Mouse (Mus musculus): ENCODE results near the gene Dkkl1. TPM values are rescaled to one million over a fixed set of nuclear protein-coding genes. Genes with fewer than 3 reads are reported as not detected.

Dkkl1 gene
- polyA plus RNA-seq, 1 experiment from 2014 or later: 0.84 TPM

DNA sequence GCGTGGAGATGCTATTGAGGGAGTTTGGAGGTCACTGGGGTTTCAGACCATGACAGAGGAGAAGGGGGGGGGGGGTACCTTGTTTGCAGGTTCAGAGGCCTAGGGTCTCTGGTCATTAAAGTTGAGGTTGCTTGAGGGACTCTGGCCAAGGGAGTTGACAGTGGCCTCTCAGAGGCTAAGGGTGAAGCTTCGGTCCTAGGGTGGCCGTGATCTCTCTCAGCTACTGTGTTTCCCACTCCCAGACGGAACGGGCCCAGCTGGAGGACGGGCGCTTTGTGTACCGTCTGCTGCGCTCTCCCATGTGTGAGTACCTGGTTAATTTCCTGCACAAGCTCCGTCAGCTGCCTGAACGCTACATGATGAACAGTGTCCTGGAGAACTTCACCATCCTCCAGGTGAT is 20.0 kb upstream of the Dkkl1 start:
- no peaks in the 10 kb centered on the region for H3K9me3 ChIP-seq (ENCODE audit: control insufficient read depth, low read length)
- H3K9ac ChIP-seq (ENCODE audit: low read length): no peak overlapping the region
- H3K4me1 ChIP-seq (replicated peaks; ENCODE audit: control insufficient read depth, insufficient read depth, low read length): peaks cover 22% of the 10 kb centered on the region
- no peak overlapping the region for H3K4me3 ChIP-seq (ENCODE audit: low read length)
- no peaks in the 10 kb centered on the region for H3K27me3 ChIP-seq (ENCODE audit: control insufficient read depth, insufficient read depth, low read depth, low read length)
- peaks cover 38% of the 10 kb centered on the region for H3K36me3 ChIP-seq (ENCODE audit: control insufficient read depth, insufficient read depth, low read length)
- no peak for ATAC-seq (ENCODE audit: low read depth)
- H3K4me2 ChIP-seq (ENCODE audit: low read depth, low read length): no peak overlapping the region
- H3K27ac ChIP-seq (ENCODE audit: low read length): no peak overlapping the region
- 81% methylated on average over 11 of the region's 11 CpGs for WGBS

DNA sequence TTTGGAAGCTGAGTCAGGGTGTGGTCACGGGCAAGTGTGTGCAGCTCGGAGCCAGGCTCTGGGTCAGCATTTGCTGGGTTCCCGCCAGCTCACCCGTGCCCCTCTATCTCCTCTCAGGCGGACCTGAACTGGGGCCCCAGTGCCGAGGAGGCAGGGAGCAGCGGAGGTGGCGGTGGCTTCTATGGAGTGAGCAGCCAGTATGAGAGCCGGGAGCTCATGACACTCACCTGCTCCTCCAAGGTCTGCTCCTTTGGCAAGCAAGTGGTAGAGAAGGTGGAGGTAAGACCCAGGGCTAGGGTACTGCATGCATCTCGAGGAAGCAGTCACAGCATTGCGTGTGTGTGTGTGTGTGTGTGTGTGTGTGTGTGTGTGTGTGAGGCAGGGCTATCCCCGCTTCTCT is 19.2 kb upstream of the Dkkl1 start:
- Histone ChIP-seq H3K9me3 (ENCODE audit: control insufficient read depth, low read length) (no peaks in the 10 kb centered on the region), H3K9ac (ENCODE audit: low read length) (no peak overlapping the region), H3K4me1 (replicated peaks; ENCODE audit: control insufficient read depth, insufficient read depth, low read length) (peaks cover 22% of the 10 kb centered on the region), H3K27ac (ENCODE audit: low read length) (no peak overlapping the region), H3K4me3 (ENCODE audit: low read length) (no peak overlapping the region), H3K36me3 (ENCODE audit: control insufficient read depth, insufficient read depth, low read length) (peaks cover 44% of the 10 kb centered on the region), H3K27me3 (ENCODE audit: control insufficient read depth, insufficient read depth, low read depth, low read length) (no peaks in the 10 kb centered on the region), H3K4me2 (ENCODE audit: low read depth, low read length) (no peak overlapping the region)
- no peak for ATAC-seq (ENCODE audit: low read depth)
- 82% methylated on average over 12 of the region's 12 CpGs for WGBS

DNA sequence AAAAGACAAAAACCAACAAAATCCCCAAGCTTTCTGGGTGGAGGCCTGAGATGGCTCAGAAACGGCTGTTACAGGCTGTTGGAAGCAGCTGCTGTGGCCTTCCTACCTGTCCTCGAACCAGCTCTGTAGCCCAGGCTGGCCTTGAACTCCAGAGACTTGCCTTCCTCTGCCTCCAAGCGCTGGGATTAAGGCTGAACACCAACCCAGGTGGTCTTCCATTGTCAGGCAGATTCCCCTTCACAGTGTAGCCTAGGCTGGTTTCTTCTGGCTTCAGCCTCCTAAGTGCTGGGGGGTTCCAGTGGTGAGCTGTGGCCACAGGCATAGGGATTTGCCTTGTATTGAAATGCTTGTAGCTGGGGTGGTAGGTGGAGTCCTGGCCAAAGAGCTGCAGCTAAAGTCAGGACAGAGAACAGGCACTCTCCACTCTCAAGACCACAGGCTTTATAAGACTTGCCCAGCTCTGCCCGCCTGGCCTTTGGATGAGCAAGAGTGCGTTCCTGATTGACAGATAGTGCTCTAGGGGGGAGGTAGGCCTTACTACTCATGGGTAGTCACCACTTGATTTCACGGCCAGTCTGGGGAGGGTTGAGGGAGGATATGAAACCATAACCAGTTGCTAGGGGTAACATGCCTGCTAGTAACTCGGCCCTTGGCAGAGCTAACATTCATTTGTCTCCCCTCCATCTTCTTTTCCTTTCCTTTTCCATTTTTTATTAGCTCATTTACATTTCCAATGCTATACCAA is 17.7 kb upstream of the Dkkl1 start:
- Histone ChIP-seq H3K9me3 (ENCODE audit: control insufficient read depth, low read length) (no peaks in the 10 kb centered on the region), H3K27me3 (ENCODE audit: control insufficient read depth, insufficient read depth, low read depth, low read length) (no peaks in the 10 kb centered on the region), H3K4me1 (replicated peaks; ENCODE audit: control insufficient read depth, insufficient read depth, low read length) (peaks cover 16% of the 10 kb centered on the region), H3K4me2 (ENCODE audit: low read depth, low read length) (no peak overlapping the region), H3K27ac (ENCODE audit: low read length) (no peak overlapping the region), H3K36me3 (ENCODE audit: control insufficient read depth, insufficient read depth, low read length) (peaks cover 54% of the 10 kb centered on the region), H3K4me3 (ENCODE audit: low read length) (no peak overlapping the region), H3K9ac (ENCODE audit: low read length) (no peak overlapping the region)
- WGBS: 83% methylated on average over 7 of the region's 7 CpGs
- no peak for ATAC-seq (ENCODE audit: low read depth)

- Histone ChIP-seq H3K9me3 (ENCODE audit: control insufficient read depth, low read length) (no peaks in the 10 kb centered on the region), H3K9ac (ENCODE audit: low read length) (no peak overlapping the region), H3K4me3 (ENCODE audit: low read length) (no peak overlapping the region), H3K36me3 (ENCODE audit: control insufficient read depth, insufficient read depth, low read length) (peaks cover 56% of the 10 kb centered on the region), H3K27me3 (ENCODE audit: control insufficient read depth, insufficient read depth, low read depth, low read length) (no peaks in the 10 kb centered on the region), H3K4me2 (ENCODE audit: low read depth, low read length) (no peak overlapping the region), H3K4me1 (replicated peaks; ENCODE audit: control insufficient read depth, insufficient read depth, low read length) (peaks cover 10% of the 10 kb centered on the region), H3K27ac (ENCODE audit: low read length) (no peak overlapping the region)
- 90% methylated on average over 8 of the region's 8 CpGs for WGBS
- ATAC-seq (ENCODE audit: low read depth): no peak
These were observed 17.1 kb upstream of the Dkkl1 start for GRCm38 (mm10) chr7:45229046-45229445.

DNA sequence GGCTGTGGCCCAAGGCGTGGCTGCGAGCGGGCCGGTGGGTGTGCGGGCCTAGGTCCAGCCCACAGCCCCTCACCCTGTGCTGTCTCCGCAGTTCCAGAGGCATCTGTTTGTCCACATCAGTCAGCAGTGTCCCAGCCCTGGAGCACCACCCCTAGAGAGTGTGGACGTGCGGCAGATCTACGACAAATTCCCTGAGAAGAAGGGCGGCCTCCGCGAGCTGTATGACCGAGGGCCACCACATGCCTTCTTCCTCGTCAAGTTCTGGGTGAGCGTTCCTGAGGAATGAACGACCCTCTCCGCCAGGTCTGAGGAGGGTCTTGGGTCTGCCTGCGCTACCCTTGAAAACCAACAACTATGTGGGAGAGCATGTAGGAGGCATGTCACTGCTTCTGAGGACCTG is 16.6 kb upstream of the Dkkl1 start:
- H3K27me3 ChIP-seq (ENCODE audit: control insufficient read depth, insufficient read depth, low read depth, low read length): no peaks in the 10 kb centered on the region
- H3K4me1 ChIP-seq (replicated peaks; ENCODE audit: control insufficient read depth, insufficient read depth, low read length): peaks cover 5% of the 10 kb centered on the region; the same call in 1 of the 2 replicates
- no peak overlapping the region for H3K4me3 ChIP-seq (ENCODE audit: low read length)
- H3K4me2 ChIP-seq (ENCODE audit: low read depth, low read length): no peak overlapping the region
- H3K27ac ChIP-seq (ENCODE audit: low read length): no peak overlapping the region
- no peak for ATAC-seq (ENCODE audit: low read depth)
- H3K9me3 ChIP-seq (ENCODE audit: control insufficient read depth, low read length): no peaks in the 10 kb centered on the region
- no peak overlapping the region for H3K9ac ChIP-seq (ENCODE audit: low read length)
- peaks cover 58% of the 10 kb centered on the region for H3K36me3 ChIP-seq (ENCODE audit: control insufficient read depth, insufficient read depth, low read length)
- WGBS: 91% methylated on average over 18 of the region's 18 CpGs

DNA sequence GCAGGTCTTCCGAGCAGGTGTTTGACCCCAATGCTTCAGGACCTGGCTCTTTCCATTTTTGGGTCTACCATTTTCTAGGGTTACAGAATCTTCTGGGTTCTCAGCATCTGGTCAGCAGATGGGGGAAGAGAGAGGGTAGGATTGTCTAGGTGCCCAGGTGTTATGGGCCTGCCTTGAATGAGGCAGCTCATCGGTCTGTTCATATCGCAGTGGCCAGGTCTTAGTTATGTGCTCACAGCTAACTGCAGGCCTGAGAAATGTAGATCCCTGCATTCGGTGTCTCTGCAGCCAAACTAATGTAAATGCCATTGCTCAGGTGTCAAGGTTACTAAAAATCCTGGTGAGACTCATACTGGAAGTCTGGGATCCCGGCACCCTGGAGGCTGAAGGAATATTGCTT is 14.5 kb upstream of the Dkkl1 start:
- no peak overlapping the region for H3K9ac ChIP-seq (ENCODE audit: low read length)
- H3K4me3 ChIP-seq (ENCODE audit: low read length): no peak overlapping the region
- 91% methylated on average over 5 of the region's 5 CpGs for WGBS
- peaks cover 62% of the 10 kb centered on the region for H3K36me3 ChIP-seq (ENCODE audit: control insufficient read depth, insufficient read depth, low read length)
- no peaks in the 10 kb centered on the region for H3K4me1 ChIP-seq (replicated peaks; ENCODE audit: control insufficient read depth, insufficient read depth, low read length)
- no peak overlapping the region for H3K4me2 ChIP-seq (ENCODE audit: low read depth, low read length)
- ATAC-seq (ENCODE audit: low read depth): no peak
- no peaks in the 10 kb centered on the region for H3K9me3 ChIP-seq (ENCODE audit: control insufficient read depth, low read length)
- H3K27me3 ChIP-seq (ENCODE audit: control insufficient read depth, insufficient read depth, low read depth, low read length): no peaks in the 10 kb centered on the region
- H3K27ac ChIP-seq (ENCODE audit: low read length): no peak overlapping the region

DNA sequence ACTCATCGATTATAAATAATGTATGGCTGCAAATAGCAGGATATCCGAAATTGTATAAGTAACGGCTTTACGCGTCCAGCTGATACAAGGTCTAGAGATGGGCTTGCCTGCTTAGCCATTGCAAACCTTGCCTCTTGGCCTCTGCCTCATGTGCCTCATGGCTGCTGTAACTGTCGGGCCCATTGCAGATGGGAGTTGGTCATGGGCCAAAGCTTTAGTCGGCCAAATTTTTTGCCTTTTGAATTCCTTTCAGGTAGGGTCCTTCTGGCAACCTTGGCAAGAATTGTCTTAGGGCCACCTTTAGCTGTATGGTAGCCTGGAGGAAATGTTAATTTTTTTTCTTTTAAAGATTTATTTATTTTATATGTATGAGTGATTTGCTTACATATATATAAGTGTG is 12.9 kb upstream of the Dkkl1 start:
- Histone ChIP-seq H3K9ac (ENCODE audit: low read length) (no peak overlapping the region), H3K27me3 (ENCODE audit: control insufficient read depth, insufficient read depth, low read depth, low read length) (no peaks in the 10 kb centered on the region), H3K4me3 (ENCODE audit: low read length) (no peak overlapping the region), H3K9me3 (ENCODE audit: control insufficient read depth, low read length) (no peaks in the 10 kb centered on the region), H3K4me1 (replicated peaks; ENCODE audit: control insufficient read depth, insufficient read depth, low read length) (no peaks in the 10 kb centered on the region), H3K4me2 (ENCODE audit: low read depth, low read length) (no peak overlapping the region), H3K27ac (ENCODE audit: low read length) (no peak overlapping the region), H3K36me3 (ENCODE audit: control insufficient read depth, insufficient read depth, low read length) (peaks cover 71% of the 10 kb centered on the region)
- whole genome bisulfite sequencing: 88% methylated on average over 7 of the region's 7 CpGs
- no peak for ATAC-seq (ENCODE audit: low read depth)

DNA sequence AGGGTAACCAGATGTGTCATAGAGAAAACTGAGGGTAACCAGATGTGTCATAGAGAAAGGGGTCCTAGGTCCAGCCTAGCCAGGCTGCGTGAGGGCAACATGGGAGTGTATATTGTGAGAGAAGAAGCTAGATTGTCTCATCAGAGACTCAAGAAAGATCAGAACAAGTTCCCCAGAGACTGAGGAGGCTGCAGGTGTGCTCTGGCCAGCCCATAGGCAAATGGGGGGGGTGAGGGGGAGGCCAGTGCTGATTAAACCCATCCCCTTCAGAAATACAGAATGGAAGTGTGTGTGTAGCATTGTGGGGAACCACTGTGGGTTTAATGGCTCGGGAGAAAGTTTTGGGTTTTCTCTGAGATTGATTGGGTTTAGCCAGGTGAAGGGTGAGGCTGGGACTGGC is 9.7 kb upstream of the Dkkl1 start:
- H3K27me3 ChIP-seq (ENCODE audit: control insufficient read depth, insufficient read depth, low read depth, low read length): no peaks in the 10 kb centered on the region
- WGBS: 77% methylated on average over 2 of the region's 2 CpGs
- H3K9ac ChIP-seq (ENCODE audit: low read length): no peak overlapping the region
- peaks cover 14% of the 10 kb centered on the region for H3K4me1 ChIP-seq (replicated peaks; ENCODE audit: control insufficient read depth, insufficient read depth, low read length)
- H3K36me3 ChIP-seq (ENCODE audit: control insufficient read depth, insufficient read depth, low read length): peaks cover 67% of the 10 kb centered on the region
- no peak overlapping the region for H3K4me2 ChIP-seq (ENCODE audit: low read depth, low read length)
- no peak for ATAC-seq (ENCODE audit: low read depth)
- no peak overlapping the region for H3K27ac ChIP-seq (ENCODE audit: low read length)
- no peak overlapping the region for H3K4me3 ChIP-seq (ENCODE audit: low read length)
- no peaks in the 10 kb centered on the region for H3K9me3 ChIP-seq (ENCODE audit: control insufficient read depth, low read length)

DNA sequence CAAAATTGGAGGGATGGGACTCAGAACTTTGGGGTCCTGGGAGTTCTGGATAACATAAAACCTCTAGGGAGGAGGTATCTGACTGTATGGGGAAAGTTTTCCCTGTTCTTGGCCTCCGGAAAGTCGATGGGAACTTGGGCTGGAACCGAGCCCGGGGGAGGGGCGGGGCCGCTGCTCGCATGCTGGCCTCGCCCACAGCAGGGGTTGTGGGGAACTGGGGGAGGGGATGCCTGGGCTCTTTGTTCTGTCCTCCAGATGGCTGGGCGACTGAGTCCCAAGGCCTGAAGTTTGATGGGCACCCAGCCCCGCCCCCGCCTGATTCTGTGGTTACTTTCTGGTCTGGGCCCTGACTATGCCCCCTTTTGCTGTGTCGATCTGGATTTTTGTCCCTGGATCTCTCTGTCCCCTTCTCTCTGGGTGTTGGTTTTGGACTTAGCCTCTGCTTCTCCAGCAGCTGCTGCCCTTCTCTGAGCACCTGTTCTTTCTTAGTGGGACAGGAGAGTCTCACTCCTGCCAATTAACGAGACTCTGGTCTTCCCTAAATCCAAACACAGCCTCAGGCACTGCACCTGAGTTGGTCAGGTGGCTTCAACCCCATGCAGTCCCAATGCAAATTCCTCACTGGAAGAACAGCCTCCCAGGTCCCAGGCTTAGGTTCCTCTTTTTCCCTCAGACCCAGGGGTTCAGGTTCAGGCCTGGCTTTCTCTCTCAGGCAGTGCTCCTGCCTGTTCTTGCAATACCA is 4.7 kb upstream of the Dkkl1 start:
- Histone ChIP-seq H3K27ac (ENCODE audit: low read length) (peak overlapping the region; percentile 91), H3K4me1 (replicated peaks; ENCODE audit: control insufficient read depth, insufficient read depth, low read length) (peaks cover 21% of the 10 kb centered on the region), H3K36me3 (ENCODE audit: control insufficient read depth, insufficient read depth, low read length) (peaks cover 33% of the 10 kb centered on the region), H3K9ac (ENCODE audit: low read length) (peak overlapping the region; percentile 100), H3K4me3 (ENCODE audit: low read length) (peak overlapping the region; percentile 91), H3K4me2 (ENCODE audit: low read depth, low read length) (peak overlapping the region; percentile 91), H3K27me3 (ENCODE audit: control insufficient read depth, insufficient read depth, low read depth, low read length) (peaks cover 11% of the 10 kb centered on the region), H3K9me3 (ENCODE audit: control insufficient read depth, low read length) (no peaks in the 10 kb centered on the region)
- WGBS: under 1% methylated on average over 13 of the region's 13 CpGs
- peak; percentile 92 for ATAC-seq (ENCODE audit: low read depth)
